8 mouse cellular contexts compared by ENCODE assay signal in genomic region chr12:112576341-112576740, GRCm38 (mm10). TPM values are rescaled to one million over a fixed set of nuclear protein-coding genes. Genes with fewer than 3 reads are reported as not detected.
DNase-seq lines count a peak whose midpoint lies in the region; ATAC-seq and TF ChIP-seq lines count a peak whose summit lies in the region.

No protein-coding gene starts in this region.

- no peak for TF ChIP-seq CTCF in brain, embryonic 14.5 days (IDR thresholded peaks at IDR 0.05; ENCODE audit: borderline replicate concordance, extremely low read depth, insufficient read depth, insufficient read length)

- no peaks in the 10 kb centered on the region for H3K27me3 ChIP-seq in heart, embryonic 16.5 days (ENCODE audit: control insufficient read depth, insufficient read depth, low read length)
- H3K27me3 ChIP-seq in neural tube, embryonic 12.5 days (replicated peaks): no peaks in the 10 kb centered on the region

- H3K4me1 ChIP-seq in heart, embryonic 16.5 days (ENCODE audit: control insufficient read depth, insufficient read depth, low read length): peaks cover 35% of the 10 kb centered on the region
- peaks cover 7% of the 10 kb centered on the region for H3K4me1 ChIP-seq in neural tube, embryonic 12.5 days

- 36% methylated on average over 6 of the region's 6 CpGs for WGBS in heart, embryonic 16.5 days
- WGBS in neural tube, embryonic 12.5 days: 13% methylated on average over 6 of the region's 6 CpGs

- no peak overlapping the region for H3K4me3 ChIP-seq in heart, embryonic 16.5 days (ENCODE audit: low read length)
- H3K4me3 ChIP-seq in neural tube, embryonic 12.5 days: no peak overlapping the region

- H3K27ac ChIP-seq in heart, embryonic 16.5 days (ENCODE audit: low read length): peak overlapping the region; percentile 77
- no peak overlapping the region for H3K27ac ChIP-seq in neural tube, embryonic 12.5 days

- no peak for TF ChIP-seq POLR2A in brain, embryonic 14.5 days (IDR thresholded peaks at IDR 0.05; ENCODE audit: borderline replicate concordance, extremely low read depth, insufficient read depth, insufficient read length, poor library complexity, severe bottlenecking)

- peak overlapping the region; percentile 10; the same call in 1 of the 2 replicates for H3K9ac ChIP-seq in heart, embryonic 16.5 days (ENCODE audit: low read length)
- no peak overlapping the region for H3K9ac ChIP-seq in neural tube, embryonic 12.5 days

- peak; percentile 69 for ATAC-seq in heart, embryonic 16.5 days (replicated peaks; ENCODE audit: extremely low read depth, insufficient read depth, low FRiP score)
- no peak for ATAC-seq in neural tube, embryonic 12.5 days (ENCODE audit: low FRiP score, low read depth)
- ATAC-seq in granulocyte monocyte progenitor cell, adult 5-6 weeks (replicated peaks; ENCODE audit: poor library complexity, severe bottlenecking): no peak

- no peaks in the 10 kb centered on the region for H3K36me3 ChIP-seq in heart, embryonic 16.5 days (ENCODE audit: control insufficient read depth, insufficient read depth)
- no peaks in the 10 kb centered on the region for H3K36me3 ChIP-seq in neural tube, embryonic 12.5 days

- no peak overlapping the region; the same call in 1 of the 2 replicates for H3K4me2 ChIP-seq in heart, embryonic 16.5 days (ENCODE audit: low read depth, low read length)
- peak overlapping the region; percentile 14 for H3K4me2 ChIP-seq in neural tube, embryonic 12.5 days (replicated peaks)

- peak; percentile 59 to 69 for DNase-seq in layer of hippocampus, adult 8-10 months (ENCODE audit: low spot score in 2 of 2)
- no peak for DNase-seq in layer of hippocampus, postnatal 25 days (ENCODE audit: extremely low spot score in 1 of 2, low spot score in 1 of 2)
- peak; percentile 64 for DNase-seq in brain, embryonic 14.5 days (ENCODE audit: low read depth)
- DNase-seq in urinary bladder, postnatal 25 days (ENCODE audit: low spot score): no peak
- no peak for DNase-seq in cerebellum, adult 18-20 months

- no peaks in the 10 kb centered on the region for H3K9me3 ChIP-seq in heart, embryonic 16.5 days (replicated peaks; ENCODE audit: control insufficient read depth, low read length)
- no peaks in the 10 kb centered on the region for H3K9me3 ChIP-seq in neural tube, embryonic 12.5 days

RNA-seq across cellular contexts. Expression of gene Inf2, which starts 12.2 kb away (rescaled TPM):
- 100 to 1,000 TPM; 111 to 121 (median 115) TPM for total RNA-seq in layer of hippocampus, adult 8-10 months (2022)
- total RNA-seq in layer of hippocampus, postnatal 25 days (2021): 100 to 1,000 TPM; 116 to 146 TPM
- 7.8 and 8.4 TPM in 2 replicates for polyA plus RNA-seq in brain, embryonic 14.5 days (2012; rRNA removed)
- 3.0 and 3.6 TPM in 2 replicates for polyA plus RNA-seq in heart, embryonic 16.5 days (2015; fragmentation: Nextera tagmentation; extraction: Ambion mirVana)
- 1.1 and 2.2 TPM in 2 replicates for polyA plus RNA-seq in neural tube, embryonic 12.5 days (2016; fragmentation: Nextera tagmentation; extraction: Ambion mirVana)
- total RNA-seq in granulocyte monocyte progenitor cell, adult 5-6 weeks (2014; fragmentation: Nextera tagmentation): 18.1 and 23.3 TPM in 2 replicates
- 3.6 and 7.8 TPM in 2 replicates for total RNA-seq in granulocyte monocyte progenitor cell, adult 5-6 weeks (2017)

RNA-seq across cellular contexts. Expression of gene Adssl1, which starts 43.5 kb away (rescaled TPM):
- 10 to 100 TPM in 3 of 4 experiments, 1 to 10 TPM in 1; 9.6 to 30.4 (median 20.8) TPM for total RNA-seq in layer of hippocampus, adult 8-10 months (2022)
- 10 to 100 TPM; 11.4 to 12.9 TPM for total RNA-seq in layer of hippocampus, postnatal 25 days (2021)
- polyA plus RNA-seq in brain, embryonic 14.5 days (2012; rRNA removed): 2.3 and 4.4 TPM in 2 replicates
- polyA plus RNA-seq in heart, embryonic 16.5 days (2015; fragmentation: Nextera tagmentation; extraction: Ambion mirVana): 108 and 118 TPM in 2 replicates
- 3.2 and 3.7 TPM in 2 replicates for polyA plus RNA-seq in neural tube, embryonic 12.5 days (2016; fragmentation: Nextera tagmentation; extraction: Ambion mirVana)
- total RNA-seq in granulocyte monocyte progenitor cell, adult 5-6 weeks (2014; fragmentation: Nextera tagmentation): 128 and 139 TPM in 2 replicates
- total RNA-seq in granulocyte monocyte progenitor cell, adult 5-6 weeks (2017): 109 and 122 TPM in 2 replicates

RNA-seq across cellular contexts. Expression of gene Tmem179, which starts 59.8 kb away (rescaled TPM):
- total RNA-seq in layer of hippocampus, adult 8-10 months (2022): 100 to 1,000 TPM; 118 to 128 (median 123) TPM
- 100 to 1,000 TPM; 113 to 133 TPM for total RNA-seq in layer of hippocampus, postnatal 25 days (2021)
- polyA plus RNA-seq in brain, embryonic 14.5 days (2012; rRNA removed): 56.0 and 57.2 TPM in 2 replicates
- polyA plus RNA-seq in heart, embryonic 16.5 days (2015; fragmentation: Nextera tagmentation; extraction: Ambion mirVana): 0.22 and 0.41 TPM in 2 replicates
- 16.4 and 17.9 TPM in 2 replicates for polyA plus RNA-seq in neural tube, embryonic 12.5 days (2016; fragmentation: Nextera tagmentation; extraction: Ambion mirVana)
- total RNA-seq in granulocyte monocyte progenitor cell, adult 5-6 weeks (2014; fragmentation: Nextera tagmentation): not detected in 2 replicates
- not detected in 2 replicates for total RNA-seq in granulocyte monocyte progenitor cell, adult 5-6 weeks (2017)

Comparison
In these comparisons a context has a peak if more than half of its experiments do, and no peak if none do; other contexts are left out.
1. DNase-seq: peak in layer of hippocampus, adult 8-10 months (2 of 2) and brain, embryonic 14.5 days (single experiment); none in layer of hippocampus, postnatal 25 days (0 of 2), urinary bladder, postnatal 25 days (single experiment) and cerebellum, adult 18-20 months (0 of 2).
2. RNA of gene Inf2, which starts 12.2 kb away (total RNA-seq): 116 to 146 TPM in layer of hippocampus, postnatal 25 days and 111 to 121 TPM in layer of hippocampus, adult 8-10 months; 3.6 to 23.3 TPM in granulocyte monocyte progenitor cell, adult 5-6 weeks; every median in the first group is over 4 times any median in the second.
3. RNA of gene Tmem179, which starts 59.8 kb away (total RNA-seq): 113 to 133 TPM in layer of hippocampus, postnatal 25 days and 118 to 128 TPM in layer of hippocampus, adult 8-10 months; not detected in granulocyte monocyte progenitor cell, adult 5-6 weeks; every median in the first group is over 100 times any median in the second.